In genomic region chr4:135073523-135073922, GRCm38 (mm10) we compare ENCODE assay signal across 25 mouse cellular contexts. TPM values are rescaled to one million over a fixed set of nuclear protein-coding genes. Genes with fewer than 3 reads are reported as not detected.
DNase-seq lines count a peak whose midpoint lies in the region; ATAC-seq and TF ChIP-seq lines count a peak whose summit lies in the region.
"Had no signal": no experiment of that assay in that cellular context is flagged by ENCODE, and none has a peak within 500 bp of the region (broad histone marks: within the 10 kb centered on the region; RNA-seq: fewer than 3 reads in every experiment).

No protein-coding gene starts in this region.

- TF ChIP-seq CTCF in kidney, adult 2 months (conservative IDR thresholded peaks at IDR 0.05; ENCODE audit: insufficient read depth, insufficient read length, low read depth, low read length), result no peak

- H3K4me2 ChIP-seq in intestine, embryonic 16.5 days (ENCODE audit: low read depth, low read length), result no peak overlapping the region
- H3K4me2 ChIP-seq: limb, embryonic 13.5 days; liver, embryonic 13.5 days; lung, embryonic 14.5 days; neural tube, embryonic 12.5 days had no signal

- no peak overlapping the region for H3K9ac ChIP-seq in intestine, embryonic 16.5 days (ENCODE audit: low read depth, low read length)
- H3K9ac ChIP-seq: limb, embryonic 13.5 days; liver, embryonic 13.5 days; lung, embryonic 14.5 days; neural tube, embryonic 12.5 days had no signal

- H3K4me3 ChIP-seq in intestine, embryonic 16.5 days (ENCODE audit: low read length), result no peak overlapping the region
- no peak overlapping the region for H3K4me3 ChIP-seq in forebrain, embryonic 10.5 days
- H3K4me3 ChIP-seq in kidney, adult 2 months (ENCODE audit: insufficient read depth, low read depth, low read length), result no peak overlapping the region
- H3K4me3 ChIP-seq: heart, embryonic 10.5 days; limb, embryonic 13.5 days; liver, embryonic 13.5 days; midbrain, embryonic 10.5 days; neural tube, embryonic 12.5 days had no signal

- H3K9me3 ChIP-seq in intestine, embryonic 16.5 days (ENCODE audit: control insufficient read depth, low read length), result no peaks in the 10 kb centered on the region
- no peaks in the 10 kb centered on the region for H3K9me3 ChIP-seq in forebrain, embryonic 10.5 days
- H3K9me3 ChIP-seq: G1E; heart, embryonic 10.5 days; limb, embryonic 13.5 days; liver, embryonic 13.5 days; midbrain, embryonic 10.5 days; neural tube, embryonic 12.5 days had no signal

- no peak overlapping the region for H3K27ac ChIP-seq in intestine, embryonic 16.5 days (ENCODE audit: low read length)
- H3K27ac ChIP-seq in forebrain, embryonic 10.5 days, result no peak overlapping the region
- no peak overlapping the region for H3K27ac ChIP-seq in kidney, adult 2 months (ENCODE audit: insufficient read depth, low read depth, low read length)
- H3K27ac ChIP-seq: heart, embryonic 10.5 days; limb, embryonic 13.5 days; liver, embryonic 13.5 days; midbrain, embryonic 10.5 days; neural tube, embryonic 12.5 days had no signal

- H3K36me3 ChIP-seq in intestine, embryonic 16.5 days (ENCODE audit: control insufficient read depth, insufficient read depth, low read length), result no peaks in the 10 kb centered on the region
- no peaks in the 10 kb centered on the region for H3K36me3 ChIP-seq in forebrain, embryonic 10.5 days (replicated peaks)
- H3K36me3 ChIP-seq in kidney, adult 2 months (ENCODE audit: control insufficient read depth, insufficient read depth, low read length), result no peaks in the 10 kb centered on the region
- H3K36me3 ChIP-seq: G1E; heart, embryonic 10.5 days; limb, embryonic 13.5 days; liver, embryonic 13.5 days; midbrain, embryonic 10.5 days; neural tube, embryonic 12.5 days had no signal

- peak; percentile 57 for DNase-seq in thymus, postnatal 4 days
- DNase-seq in thymus, postnatal 14 days, result no peak
- DNase-seq in MN1 (ENCODE audit: low spot score), result peak; percentile 26
- DNase-seq in forebrain, embryonic 10.5 days (ENCODE audit: extremely low spot score, low spot score), result no peak
- DNase-seq in heart, adult 8-10 months (ENCODE audit: low spot score), result no peak
- no peak for DNase-seq in kidney, postnatal 36 days
- DNase-seq in kidney, adult 2 months, result no peak
- DNase-seq: adrenal gland, adult 2 months; cerebellum, adult 11 months; cerebellum, postnatal 14 days; embryo, embryonic 11 days; liver, embryonic 13.5 days; lung, embryonic 14.5 days; lung, postnatal 4 days had no signal

- H3K27me3 ChIP-seq in intestine, embryonic 16.5 days (replicated peaks; ENCODE audit: control insufficient read depth, insufficient read depth, low read length), result no peaks in the 10 kb centered on the region
- H3K27me3 ChIP-seq in forebrain, embryonic 10.5 days (ENCODE audit: poor library complexity, severe bottlenecking), result no peaks in the 10 kb centered on the region
- no peaks in the 10 kb centered on the region for H3K27me3 ChIP-seq in kidney, adult 2 months (replicated peaks; ENCODE audit: control insufficient read depth, insufficient read depth, low read length)
- H3K27me3 ChIP-seq: limb, embryonic 13.5 days; liver, embryonic 13.5 days; neural tube, embryonic 12.5 days had no signal

- peak; percentile 38; the same call in 1 of the 2 replicates for ATAC-seq in intestine, embryonic 16.5 days
- ATAC-seq: forebrain, embryonic 16.5 days had no signal

- H3K4me1 ChIP-seq in intestine, embryonic 16.5 days (ENCODE audit: control insufficient read depth, insufficient read depth, low read length), result no peaks in the 10 kb centered on the region
- H3K4me1 ChIP-seq in forebrain, embryonic 10.5 days, result no peaks in the 10 kb centered on the region
- H3K4me1 ChIP-seq in kidney, adult 2 months (ENCODE audit: control insufficient read depth, insufficient read depth, low read length), result no peaks in the 10 kb centered on the region
- H3K4me1 ChIP-seq: midbrain, embryonic 10.5 days; neural tube, embryonic 12.5 days had no signal

- no peak for TF ChIP-seq POLR2A in kidney, adult 2 months (IDR thresholded peaks at IDR 0.05; ENCODE audit: low read depth, low read length)

- 60% methylated on average over 10 of the region's 10 CpGs for WGBS in intestine, embryonic 16.5 days
- 79% methylated on average over 10 of the region's 10 CpGs for WGBS in forebrain, embryonic 10.5 days
- 59% methylated on average over 10 of the region's 10 CpGs for WGBS in kidney, adult 2 months

RNA-seq across cellular contexts. Expression of gene Runx3, which starts 46.9 kb away (rescaled TPM):
- polyA plus RNA-seq in intestine, embryonic 16.5 days (2015; fragmentation: Nextera tagmentation; extraction: Ambion mirVana), result 0.31 and 0.33 TPM in 2 replicates
- polyA plus RNA-seq in forebrain, embryonic 10.5 days (2016; fragmentation: Nextera tagmentation; extraction: Ambion mirVana), result 0.04 TPM in 1 of 2 replicates, not detected in the other
- total RNA-seq in heart, adult 8-10 months (2022), result under 1 TPM; 0.35 to 0.69 (median 0.49) TPM
- 0.65 and 1.4 TPM in 2 replicates for polyA plus RNA-seq in kidney, adult 2 months (2012; rRNA removed)
- total RNA-seq: layer of hippocampus, postnatal 25 days; left cerebral cortex, postnatal 14 days; midbrain, postnatal 0 days had no signal
- polyA plus RNA-seq: forebrain, embryonic 16.5 days; kidney, embryonic 16.5 days; midbrain, postnatal 0 days had no signal

Comparison
In these comparisons a context has a peak if more than half of its experiments do, and no peak if none do; other contexts are left out.
1. DNase-seq: peak in thymus, postnatal 4 days (single experiment) and MN1 (single experiment); none in thymus, postnatal 14 days (single experiment), forebrain, embryonic 10.5 days (single experiment), heart, adult 8-10 months (single experiment), kidney, postnatal 36 days (0 of 2) and kidney, adult 2 months (single experiment).